Mouse (Mus musculus) intestine, embryonic 16.5 days (tissue): Measurements from ENCODE around the gene Rnf8. TPM values are rescaled to one million over a fixed set of nuclear protein-coding genes. Genes with fewer than 3 reads are reported as not detected.

Experiments
- ATAC-seq: fragments of 200-750 bp; cut with Nextera tagmentation; 2 replicates; pipeline ENCODE4 v1.8.0; 2017; ENCODE audit warnings: moderate TSS enrichment, moderate library complexity
- H3K27ac ChIP-seq: fragments of 300-500 bp; sonication (generic); 2 replicates; pipeline ENCODE4 v1.5.1; 2014; ENCODE audit warnings: mild to moderate bottlenecking, low read length
- H3K27me3 ChIP-seq: fragments of 300-500 bp; sonication (generic); replicated peaks from 2 replicates; pipeline ENCODE4 v1.6.1; 2014; ENCODE audit warnings: low read length, control low read depth, mixed read lengths; ENCODE audit not compliant: control insufficient read depth, insufficient read depth
- H3K36me3 ChIP-seq: fragments of 300-500 bp; sonication (generic); 2 replicates; pipeline ENCODE4 v1.6.1; 2014; ENCODE audit warnings: low read length, control low read depth; ENCODE audit not compliant: control insufficient read depth, insufficient read depth
- H3K4me1 ChIP-seq: fragments of 300-500 bp; sonication (generic); 2 replicates; pipeline ENCODE4 v1.6.1; 2014; ENCODE audit warnings: low read length, control low read depth, mixed read lengths; ENCODE audit not compliant: control insufficient read depth, insufficient read depth
- H3K4me2 ChIP-seq: fragments of 300-500 bp; sonication (generic); 2 replicates; pipeline ENCODE4 v1.6.1; 2014; ENCODE audit warnings: low read depth, low read length, control low read depth
- H3K4me3 ChIP-seq: fragments of 300-500 bp; sonication (generic); 2 replicates; pipeline ENCODE4 v1.5.1; 2014; ENCODE audit warnings: mild to moderate bottlenecking, low read length
- H3K9ac ChIP-seq: fragments of 300-500 bp; sonication (generic); 2 replicates; pipeline ENCODE4 v1.6.1; 2014; ENCODE audit warnings: low read depth, low read length
- H3K9me3 ChIP-seq: fragments of 300-500 bp; sonication (generic); 2 replicates; pipeline ENCODE4 v1.6.1; 2016; ENCODE audit warnings: low read length, control low read depth; ENCODE audit not compliant: control insufficient read depth
- WGBS: fragments of 180-500 bp; shearing (Covaris S2); extraction: QIAGEN DNeasy Blood & Tissue Kit; methylation state at CpG from one replicate; pipeline ENCODE4 v1.1.7; 2014; 5-methylcytosine and 5-hydroxymethylcytosine counted together
- polyA plus RNA-seq: library from polyadenylated mRNA; unstranded; fragments of >200 nt; fragmentation: Nextera tagmentation; extraction: Ambion mirVana; gene quantifications from 2 replicates; pipeline ENCODE4 v1.2.1, GENCODE M21; 2015

Gene Rnf8
- polyA plus RNA-seq = 51.0 and 55.9 TPM in 2 replicates

GRCm38 (mm10) chr17:29614115-29615023 is at the start of gene Rnf8, which contains the start of gene Gm28043:
Rnf8 (plus strand) TSS chr17:29614790.
Gm28043 (plus strand) TSS chr17:29614876.
- Histone ChIP-seq H3K9me3 (no peaks in the 10 kb centered on the region), H3K4me2 (peak within 1 kb of the TSS; percentile 89), H3K9ac (peak within 1 kb of the TSS; percentile 99), H3K27ac (peak within 1 kb of the TSS; percentile 97), H3K4me3 (peak within 1 kb of the TSS; percentile 91), H3K4me1 (peaks cover 16% of the 10 kb centered on the region), H3K36me3 (no peaks in the 10 kb centered on the region), H3K27me3 (no peaks in the 10 kb centered on the region)
- WGBS = 1% methylated on average over 52 of the region's 52 CpGs
- peak; percentile 95 for ATAC-seq

GRCm38 (mm10) chr17:29565521-29565920 is 49.1 kb upstream of the Rnf8 start:
- no peaks in the 10 kb centered on the region for H3K27me3 ChIP-seq
- no peak overlapping the region for H3K4me2 ChIP-seq
- no peaks in the 10 kb centered on the region for H3K4me1 ChIP-seq
- H3K27ac ChIP-seq = no peak overlapping the region
- H3K4me3 ChIP-seq = no peak overlapping the region
- H3K36me3 ChIP-seq = peaks cover 20% of the 10 kb centered on the region
- no peak for ATAC-seq
- H3K9me3 ChIP-seq = 0 out of 2 replicates have a peak, but pooled peaks cover 4% of the 10 kb centered on the region
- 96% methylated on average over 5 of the region's 5 CpGs for WGBS
- H3K9ac ChIP-seq = no peak overlapping the region

- no peak overlapping the region for H3K4me2 ChIP-seq
- ATAC-seq = no peak
- H3K36me3 ChIP-seq = peaks cover 28% of the 10 kb centered on the region
- 89% methylated on average over 15 of the region's 15 CpGs for WGBS
- H3K4me3 ChIP-seq = no peak overlapping the region
- H3K9me3 ChIP-seq = 0 out of 2 replicates have a peak, but pooled peaks cover 4% of the 10 kb centered on the region
- no peak overlapping the region for H3K9ac ChIP-seq
- H3K27me3 ChIP-seq = no peaks in the 10 kb centered on the region
- no peaks in the 10 kb centered on the region for H3K4me1 ChIP-seq
- H3K27ac ChIP-seq = no peak overlapping the region
These were observed 46.2 kb upstream of the Rnf8 start for GRCm38 (mm10) chr17:29568435-29568834.

GRCm38 (mm10) chr17:29569831-29570230 is 44.8 kb upstream of the Rnf8 start:
- Histone ChIP-seq H3K4me3 (no peak overlapping the region), H3K36me3 (peaks cover 26% of the 10 kb centered on the region), H3K27ac (no peak overlapping the region), H3K4me2 (no peak overlapping the region), H3K27me3 (no peaks in the 10 kb centered on the region), H3K4me1 (no peaks in the 10 kb centered on the region), H3K9ac (no peak overlapping the region), H3K9me3 (0 out of 2 replicates have a peak, but pooled peaks cover 4% of the 10 kb centered on the region)
- ATAC-seq = no peak
- 86% methylated on average over 6 of the region's 6 CpGs for WGBS

DNA sequence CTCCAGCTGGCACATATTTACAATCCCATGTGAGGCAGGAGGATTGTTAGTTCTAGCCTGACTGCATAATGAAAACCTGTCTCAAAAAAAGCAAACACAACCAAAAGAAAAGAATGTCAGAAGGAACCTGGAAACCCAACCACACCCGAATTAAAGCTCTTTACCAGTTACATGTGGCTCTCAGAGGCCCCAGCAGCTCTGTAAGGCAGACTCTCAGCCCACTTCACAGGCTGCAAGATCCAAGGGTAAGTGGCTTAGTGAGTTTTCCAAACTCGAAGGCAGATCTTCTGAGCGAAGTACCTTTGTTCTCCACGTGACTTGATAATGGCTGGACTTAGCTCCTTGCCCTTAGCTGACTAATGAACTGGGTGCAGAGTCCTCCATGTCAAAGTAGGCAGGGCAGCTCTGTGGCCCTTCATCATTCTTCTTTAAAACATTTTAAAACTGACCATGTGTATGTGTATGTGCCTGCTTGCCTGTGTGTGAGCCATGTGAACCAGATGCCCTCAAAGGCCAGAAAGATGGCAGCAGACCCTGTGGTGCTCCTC is 34.9 kb upstream of the Rnf8 start:
- 74% methylated on average over 4 of the region's 4 CpGs for WGBS

DNA sequence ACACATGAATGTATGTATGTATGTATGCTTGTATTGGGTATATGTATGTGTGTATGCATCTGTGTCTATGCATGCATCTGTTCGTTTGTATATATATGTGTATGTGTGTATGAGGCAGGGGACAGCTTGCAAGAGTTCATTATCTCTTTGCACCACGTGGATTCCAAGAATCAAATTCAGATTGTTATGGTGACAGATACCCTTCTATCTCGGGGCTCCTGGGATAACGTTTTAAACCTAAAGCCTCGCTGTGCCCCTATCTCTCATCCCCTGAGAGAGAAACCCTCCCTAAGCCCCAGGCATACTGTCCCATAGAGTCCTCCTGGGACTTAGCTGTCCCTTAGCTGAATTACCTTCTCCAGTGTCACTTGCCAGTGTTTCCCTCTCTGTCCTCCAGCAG is 31.0 kb upstream of the Rnf8 start:
- WGBS = 89% methylated on average over 5 of the region's 5 CpGs
- H3K9ac ChIP-seq = no peak overlapping the region
- H3K27me3 ChIP-seq = no peaks in the 10 kb centered on the region
- no peaks in the 10 kb centered on the region for H3K9me3 ChIP-seq
- H3K4me1 ChIP-seq = peaks cover 7% of the 10 kb centered on the region; the same call in 1 of the 2 replicates
- no peak overlapping the region for H3K27ac ChIP-seq
- no peak overlapping the region for H3K4me2 ChIP-seq
- no peak overlapping the region for H3K4me3 ChIP-seq
- no peaks in the 10 kb centered on the region for H3K36me3 ChIP-seq
- no peak for ATAC-seq

More for the DNA sequence above, 34.9 kb upstream of the Rnf8 start:
- Histone ChIP-seq H3K27ac (peak overlapping the region; percentile 85), H3K4me3 (no peak overlapping the region), H3K9ac (no peak overlapping the region), H3K4me2 (0 out of 2 replicates have a peak overlapping the region, but pooled peaks have one; percentile 17), H3K4me1 (peaks cover 7% of the 10 kb centered on the region; the same call in 1 of the 2 replicates), H3K36me3 (no peaks in the 10 kb centered on the region), H3K9me3 (no peaks in the 10 kb centered on the region), H3K27me3 (no peaks in the 10 kb centered on the region)
- ATAC-seq = peak; percentile 93

- no peak overlapping the region for H3K4me3 ChIP-seq
- H3K4me2 ChIP-seq = no peak overlapping the region
- H3K27me3 ChIP-seq = no peaks in the 10 kb centered on the region
- H3K9me3 ChIP-seq = no peaks in the 10 kb centered on the region
- WGBS = 68% methylated on average over 5 of the region's 5 CpGs
- H3K27ac ChIP-seq = no peak overlapping the region
- H3K36me3 ChIP-seq = no peaks in the 10 kb centered on the region
- peaks cover 7% of the 10 kb centered on the region; the same call in 1 of the 2 replicates for H3K4me1 ChIP-seq
- H3K9ac ChIP-seq = no peak overlapping the region
- no peak for ATAC-seq
These were observed 30.3 kb upstream of the Rnf8 start for GRCm38 (mm10) chr17:29584306-29584705.

GRCm38 (mm10) chr17:29584737-29585136 is 29.9 kb upstream of the Rnf8 start:
- Histone ChIP-seq H3K36me3 (no peaks in the 10 kb centered on the region), H3K4me1 (peaks cover 6% of the 10 kb centered on the region; the same call in 1 of the 2 replicates), H3K27ac (no peak overlapping the region), H3K4me3 (no peak overlapping the region), H3K9ac (no peak overlapping the region), H3K4me2 (no peak overlapping the region), H3K27me3 (no peaks in the 10 kb centered on the region), H3K9me3 (no peaks in the 10 kb centered on the region)
- no peak for ATAC-seq
- WGBS = 78% methylated on average over 3 of the region's 3 CpGs

DNA sequence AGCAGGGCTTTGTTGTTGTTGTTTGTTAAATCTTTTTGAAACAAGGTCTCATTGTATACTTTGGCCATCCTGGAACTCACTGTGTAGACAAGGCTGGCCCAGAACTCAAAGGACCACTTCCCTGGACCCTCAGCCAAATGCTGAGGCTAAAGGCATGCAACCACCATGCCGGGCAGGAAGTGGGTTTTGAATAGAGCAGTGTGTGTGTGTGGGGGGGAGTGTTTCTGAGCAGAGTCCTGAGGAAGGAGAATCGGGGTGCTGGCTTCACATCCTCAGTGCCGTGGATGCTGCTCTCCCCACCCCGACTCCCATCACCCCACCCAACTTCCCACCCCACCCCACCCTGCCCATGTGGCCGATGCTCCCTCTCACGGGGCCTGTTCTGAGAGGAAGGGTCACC is 29.1 kb upstream of the Rnf8 start:
- no peak for ATAC-seq
- Histone ChIP-seq H3K9ac (no peak overlapping the region), H3K9me3 (no peaks in the 10 kb centered on the region), H3K27me3 (no peaks in the 10 kb centered on the region), H3K4me2 (no peak overlapping the region), H3K4me1 (peaks cover 6% of the 10 kb centered on the region; the same call in 1 of the 2 replicates), H3K27ac (no peak overlapping the region), H3K4me3 (no peak overlapping the region), H3K36me3 (no peaks in the 10 kb centered on the region)
- 84% methylated on average over 6 of the region's 6 CpGs for WGBS
